Mouse (Mus musculus): ENCODE data around the gene Hoxb2. TPM values are rescaled to one million over a fixed set of nuclear protein-coding genes. Genes with fewer than 3 reads are reported as not detected.

Gene Hoxb2
- polyA plus RNA-seq, 1 experiment from 2014 or later: not detected

DNA sequence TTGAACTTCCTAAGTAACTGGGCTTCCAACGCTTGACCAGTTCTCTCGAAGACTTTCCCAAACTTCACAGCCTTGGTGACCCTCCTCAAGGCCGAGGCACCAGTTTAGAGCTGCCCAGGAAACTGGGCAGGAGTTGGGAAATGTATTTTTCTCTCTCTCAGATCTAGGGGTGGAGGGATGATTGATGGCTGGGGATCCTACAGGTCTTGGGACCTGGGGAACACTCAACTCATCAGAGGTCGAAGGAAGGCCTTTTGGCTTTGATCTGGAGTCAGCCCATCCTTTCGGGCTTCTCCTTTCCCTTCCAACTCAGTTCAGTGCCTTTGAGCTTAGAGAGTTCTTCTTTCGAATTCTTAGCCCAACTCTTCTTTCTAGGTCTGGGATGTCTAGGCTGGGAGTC is 16.8 kb downstream of the Hoxb2 start:
- Histone ChIP-seq H3K36me3 (ENCODE audit: control insufficient read depth, insufficient read depth, low read length) (no peaks in the 10 kb centered on the region), H3K9ac (ENCODE audit: low read length) (no peak overlapping the region), H3K4me1 (ENCODE audit: control insufficient read depth, insufficient read depth, low read length) (no peaks in the 10 kb centered on the region), H3K4me3 (ENCODE audit: low read depth, low read length) (no peak overlapping the region), H3K27ac (ENCODE audit: low read depth, low read length) (no peak overlapping the region), H3K4me2 (ENCODE audit: low read length) (no peak overlapping the region), H3K27me3 (replicated peaks; ENCODE audit: control insufficient read depth, insufficient read depth, low read length) (peaks cover 95% of the 10 kb centered on the region), H3K9me3 (replicated peaks; ENCODE audit: control insufficient read depth, low read length) (no peaks in the 10 kb centered on the region)
- WGBS: 8% methylated on average over 6 of the region's 6 CpGs
- DNase-seq (ENCODE audit: low spot score) (no peak), ATAC-seq (no peak)

DNA sequence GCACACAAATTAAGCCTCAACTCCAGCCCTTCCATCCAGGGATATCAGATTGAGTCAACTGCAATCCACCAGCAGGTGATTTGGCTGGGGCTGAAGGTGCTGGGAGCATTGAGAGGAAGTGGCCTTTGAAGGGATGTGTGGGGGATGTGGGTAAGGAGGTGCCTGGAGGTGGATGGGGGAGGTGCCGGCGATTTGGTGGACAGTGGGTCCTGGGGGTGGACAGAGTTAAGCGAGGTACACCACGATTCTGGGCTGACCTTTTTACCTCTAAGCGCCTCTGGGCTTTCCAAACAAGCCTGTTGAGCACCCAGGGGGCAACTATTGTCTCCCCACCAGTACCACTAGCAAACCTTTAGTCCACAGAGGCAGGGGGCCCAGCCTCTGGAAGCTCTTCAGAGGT is 18.4 kb downstream of the Hoxb2 start:
- DNase-seq (ENCODE audit: low spot score): no peak
- Histone ChIP-seq H3K4me1 (ENCODE audit: control insufficient read depth, insufficient read depth, low read length) (no peaks in the 10 kb centered on the region), H3K4me2 (ENCODE audit: low read length) (no peak overlapping the region), H3K4me3 (ENCODE audit: low read depth, low read length) (no peak overlapping the region), H3K36me3 (ENCODE audit: control insufficient read depth, insufficient read depth, low read length) (no peaks in the 10 kb centered on the region), H3K9me3 (replicated peaks; ENCODE audit: control insufficient read depth, low read length) (no peaks in the 10 kb centered on the region), H3K27me3 (replicated peaks; ENCODE audit: control insufficient read depth, insufficient read depth, low read length) (peaks cover 97% of the 10 kb centered on the region), H3K9ac (ENCODE audit: low read length) (no peak overlapping the region), H3K27ac (ENCODE audit: low read depth, low read length) (no peak overlapping the region)
- WGBS: 3% methylated on average over 5 of the region's 5 CpGs
- ATAC-seq: no peak

DNA sequence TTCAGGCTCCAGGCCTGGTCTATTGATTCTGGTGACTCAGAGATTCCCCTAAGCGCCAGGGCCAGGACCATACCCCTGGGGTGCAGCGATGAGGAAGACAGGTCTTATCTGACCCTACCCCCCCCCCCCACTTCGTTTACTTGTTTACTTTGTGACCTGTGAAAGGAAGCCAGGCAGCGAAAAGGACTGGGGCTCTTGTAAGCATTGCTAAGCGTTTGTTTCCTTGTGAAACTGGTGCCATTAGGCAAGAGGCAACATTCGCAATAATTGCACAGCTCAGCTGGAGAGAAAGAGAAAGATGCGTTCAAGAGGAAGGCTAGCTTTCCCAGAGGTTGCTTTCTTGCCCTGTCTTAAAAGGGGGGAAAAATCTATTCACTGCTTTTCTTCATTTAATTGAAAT is 18.8 kb downstream of the Hoxb2 start:
- ATAC-seq (no peak), DNase-seq (ENCODE audit: low spot score) (no peak)
- Histone ChIP-seq H3K4me2 (ENCODE audit: low read length) (no peak overlapping the region), H3K9ac (ENCODE audit: low read length) (no peak overlapping the region), H3K4me3 (ENCODE audit: low read depth, low read length) (no peak overlapping the region), H3K4me1 (ENCODE audit: control insufficient read depth, insufficient read depth, low read length) (no peaks in the 10 kb centered on the region), H3K27me3 (replicated peaks; ENCODE audit: control insufficient read depth, insufficient read depth, low read length) (peaks cover 97% of the 10 kb centered on the region), H3K27ac (ENCODE audit: low read depth, low read length) (no peak overlapping the region), H3K9me3 (replicated peaks; ENCODE audit: control insufficient read depth, low read length) (no peaks in the 10 kb centered on the region), H3K36me3 (ENCODE audit: control insufficient read depth, insufficient read depth, low read length) (no peaks in the 10 kb centered on the region)
- WGBS: 6% methylated on average over 7 of the region's 7 CpGs

DNA sequence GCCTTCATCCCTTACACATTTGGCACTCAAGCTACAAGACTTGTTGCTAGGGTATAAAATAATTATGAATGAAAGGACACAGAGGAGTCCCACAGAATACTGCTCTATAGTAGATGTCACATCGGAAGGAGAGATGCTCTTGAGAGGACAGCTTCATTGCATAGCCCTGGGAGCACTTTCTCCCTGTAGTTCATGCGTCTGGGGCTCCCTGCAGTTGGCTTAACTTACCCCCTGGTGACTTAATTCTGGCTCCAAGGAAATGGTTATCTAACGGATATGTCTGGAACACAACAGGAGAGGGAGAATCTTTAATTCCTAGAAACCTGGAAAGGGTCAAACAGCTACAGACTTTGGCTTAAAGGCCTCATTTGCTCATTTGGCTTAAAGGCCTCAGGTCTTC is 21.4 kb downstream of the Hoxb2 start:
- peaks cover 95% of the 10 kb centered on the region for H3K27me3 ChIP-seq (replicated peaks; ENCODE audit: control insufficient read depth, insufficient read depth, low read length)
- H3K27ac ChIP-seq (ENCODE audit: low read depth, low read length): no peak overlapping the region
- no peak overlapping the region for H3K4me3 ChIP-seq (ENCODE audit: low read depth, low read length)
- WGBS: 8% methylated on average over 3 of the region's 3 CpGs
- H3K36me3 ChIP-seq (ENCODE audit: control insufficient read depth, insufficient read depth, low read length): no peaks in the 10 kb centered on the region
- ATAC-seq (no peak), DNase-seq (ENCODE audit: low spot score) (no peak)
- H3K9me3 ChIP-seq (replicated peaks; ENCODE audit: control insufficient read depth, low read length): no peaks in the 10 kb centered on the region
- no peak overlapping the region for H3K4me2 ChIP-seq (ENCODE audit: low read length)
- no peak overlapping the region for H3K9ac ChIP-seq (ENCODE audit: low read length)
- H3K4me1 ChIP-seq (ENCODE audit: control insufficient read depth, insufficient read depth, low read length): no peaks in the 10 kb centered on the region

DNA sequence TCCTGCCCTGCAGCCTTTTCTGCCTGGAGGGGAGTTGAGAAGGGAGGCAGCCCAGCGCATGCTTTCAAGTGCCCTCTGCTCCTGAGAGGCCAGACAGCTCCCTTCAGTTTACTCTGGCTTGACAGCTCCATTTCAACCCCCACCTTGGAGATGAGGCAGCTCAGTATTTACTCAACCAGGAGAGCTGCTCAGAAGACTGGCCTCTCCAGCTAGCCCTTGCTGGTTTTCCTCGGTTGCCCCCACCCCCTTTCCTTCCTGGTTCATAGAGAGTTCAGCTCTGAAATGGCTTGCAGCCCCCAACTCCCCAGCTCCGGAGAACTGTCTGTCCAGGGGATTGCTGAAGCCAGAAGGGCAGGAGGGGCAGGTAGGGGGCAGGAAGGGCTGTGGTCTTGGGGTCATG is 22.2 kb downstream of the Hoxb2 start:
- H3K27me3 ChIP-seq (replicated peaks; ENCODE audit: control insufficient read depth, insufficient read depth, low read length): peaks cover 93% of the 10 kb centered on the region
- H3K9me3 ChIP-seq (replicated peaks; ENCODE audit: control insufficient read depth, low read length): no peaks in the 10 kb centered on the region
- H3K36me3 ChIP-seq (ENCODE audit: control insufficient read depth, insufficient read depth, low read length): no peaks in the 10 kb centered on the region
- no peak for ATAC-seq
- no peak overlapping the region for H3K4me3 ChIP-seq (ENCODE audit: low read depth, low read length)
- 5% methylated on average over 3 of the region's 3 CpGs for WGBS
- no peak for DNase-seq (ENCODE audit: low spot score)
- H3K9ac ChIP-seq (ENCODE audit: low read length): no peak overlapping the region
- H3K4me2 ChIP-seq (ENCODE audit: low read length): no peak overlapping the region
- no peaks in the 10 kb centered on the region for H3K4me1 ChIP-seq (ENCODE audit: control insufficient read depth, insufficient read depth, low read length)
- H3K27ac ChIP-seq (ENCODE audit: low read depth, low read length): no peak overlapping the region

DNA sequence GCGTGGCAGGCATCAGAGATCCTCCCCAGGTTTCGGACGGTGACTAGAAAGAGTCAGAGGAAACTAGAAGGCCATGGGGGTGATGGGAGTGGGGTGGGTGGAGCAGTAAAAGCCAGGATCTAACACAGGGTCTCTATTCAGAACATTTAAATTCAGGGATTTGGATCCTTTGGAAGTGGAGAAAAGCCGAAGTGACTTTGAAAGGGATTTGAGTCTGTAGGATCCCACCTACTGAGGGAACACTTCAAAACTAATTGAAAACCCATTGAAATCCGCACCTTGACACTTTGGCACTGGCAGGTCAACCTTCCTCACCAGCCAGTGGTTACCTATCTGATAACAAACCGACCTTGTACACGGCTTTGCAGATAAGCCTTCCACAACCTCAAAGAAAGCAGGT is 24.5 kb downstream of the Hoxb2 start:
- DNase-seq (ENCODE audit: low spot score) (no peak), ATAC-seq (no peak)
- Histone ChIP-seq H3K9ac (ENCODE audit: low read length) (no peak overlapping the region), H3K27ac (ENCODE audit: low read depth, low read length) (no peak overlapping the region), H3K27me3 (replicated peaks; ENCODE audit: control insufficient read depth, insufficient read depth, low read length) (peaks cover 75% of the 10 kb centered on the region), H3K4me1 (ENCODE audit: control insufficient read depth, insufficient read depth, low read length) (no peaks in the 10 kb centered on the region), H3K4me3 (ENCODE audit: low read depth, low read length) (no peak overlapping the region), H3K9me3 (replicated peaks; ENCODE audit: control insufficient read depth, low read length) (no peaks in the 10 kb centered on the region), H3K4me2 (ENCODE audit: low read length) (no peak overlapping the region), H3K36me3 (ENCODE audit: control insufficient read depth, insufficient read depth, low read length) (no peaks in the 10 kb centered on the region)
- WGBS: 2% methylated on average over 7 of the region's 7 CpGs

DNA sequence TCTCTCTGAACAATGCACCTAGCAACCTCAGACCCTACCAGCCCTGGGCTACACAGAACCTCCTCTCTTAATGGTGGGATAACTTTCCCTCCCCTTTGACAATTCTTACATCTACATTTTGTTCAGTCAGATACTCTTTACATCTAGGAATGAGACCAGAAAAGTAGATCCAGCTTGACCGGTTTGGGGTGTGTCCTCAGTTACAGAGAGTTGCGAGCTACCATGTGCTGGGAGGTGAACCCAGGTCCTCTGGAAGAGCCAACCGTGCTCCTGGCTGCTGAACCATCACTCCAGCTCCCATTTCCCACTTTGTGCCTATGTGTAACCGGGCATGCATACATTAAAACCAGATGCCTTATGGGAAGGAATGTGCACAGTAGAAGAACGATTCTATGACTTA is 33.1 kb downstream of the Hoxb2 start:
- WGBS: 72% methylated on average over 5 of the region's 5 CpGs
- no peak for DNase-seq (ENCODE audit: low spot score)
- Histone ChIP-seq H3K4me3 (ENCODE audit: low read depth, low read length) (no peak overlapping the region), H3K27ac (ENCODE audit: low read depth, low read length) (no peak overlapping the region), H3K27me3 (replicated peaks; ENCODE audit: control insufficient read depth, insufficient read depth, low read length) (peaks cover 9% of the 10 kb centered on the region; the same call in 1 of the 2 replicates), H3K4me1 (ENCODE audit: control insufficient read depth, insufficient read depth, low read length) (no peaks in the 10 kb centered on the region), H3K36me3 (ENCODE audit: control insufficient read depth, insufficient read depth, low read length) (no peaks in the 10 kb centered on the region), H3K4me2 (ENCODE audit: low read length) (no peak overlapping the region), H3K9ac (ENCODE audit: low read length) (no peak overlapping the region), H3K9me3 (replicated peaks; ENCODE audit: control insufficient read depth, low read length) (no peaks in the 10 kb centered on the region)
- ATAC-seq: no peak

DNA sequence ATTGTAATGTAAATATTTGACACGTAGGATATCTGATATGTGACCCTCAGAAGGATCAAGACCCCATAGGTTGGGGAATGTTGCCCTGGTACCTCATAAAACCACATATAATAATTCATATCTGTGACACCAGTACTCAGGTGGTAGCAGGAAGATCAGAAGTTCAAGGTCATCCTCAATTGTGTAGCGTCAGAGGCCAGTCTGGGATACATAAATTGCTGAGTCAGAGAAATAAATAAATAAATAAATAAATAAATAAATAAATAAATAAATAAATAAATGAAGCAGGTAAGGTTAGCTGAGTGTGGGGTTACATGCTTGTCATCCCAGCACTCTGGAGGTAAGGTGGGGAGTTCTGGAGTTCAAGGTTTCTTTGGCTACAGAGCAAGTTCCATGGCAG is 37.3 kb downstream of the Hoxb2 start:
- Histone ChIP-seq H3K27me3 (replicated peaks; ENCODE audit: control insufficient read depth, insufficient read depth, low read length) (no peaks in the 10 kb centered on the region), H3K27ac (ENCODE audit: low read depth, low read length) (no peak overlapping the region), H3K9ac (ENCODE audit: low read length) (no peak overlapping the region), H3K4me1 (ENCODE audit: control insufficient read depth, insufficient read depth, low read length) (no peaks in the 10 kb centered on the region), H3K4me2 (ENCODE audit: low read length) (no peak overlapping the region), H3K36me3 (ENCODE audit: control insufficient read depth, insufficient read depth, low read length) (no peaks in the 10 kb centered on the region), H3K9me3 (replicated peaks; ENCODE audit: control insufficient read depth, low read length) (no peaks in the 10 kb centered on the region), H3K4me3 (ENCODE audit: low read depth, low read length) (no peak overlapping the region)
- ATAC-seq (no peak), DNase-seq (ENCODE audit: low spot score) (no peak)
- WGBS: 81% methylated on average over 2 of the region's 2 CpGs

DNA sequence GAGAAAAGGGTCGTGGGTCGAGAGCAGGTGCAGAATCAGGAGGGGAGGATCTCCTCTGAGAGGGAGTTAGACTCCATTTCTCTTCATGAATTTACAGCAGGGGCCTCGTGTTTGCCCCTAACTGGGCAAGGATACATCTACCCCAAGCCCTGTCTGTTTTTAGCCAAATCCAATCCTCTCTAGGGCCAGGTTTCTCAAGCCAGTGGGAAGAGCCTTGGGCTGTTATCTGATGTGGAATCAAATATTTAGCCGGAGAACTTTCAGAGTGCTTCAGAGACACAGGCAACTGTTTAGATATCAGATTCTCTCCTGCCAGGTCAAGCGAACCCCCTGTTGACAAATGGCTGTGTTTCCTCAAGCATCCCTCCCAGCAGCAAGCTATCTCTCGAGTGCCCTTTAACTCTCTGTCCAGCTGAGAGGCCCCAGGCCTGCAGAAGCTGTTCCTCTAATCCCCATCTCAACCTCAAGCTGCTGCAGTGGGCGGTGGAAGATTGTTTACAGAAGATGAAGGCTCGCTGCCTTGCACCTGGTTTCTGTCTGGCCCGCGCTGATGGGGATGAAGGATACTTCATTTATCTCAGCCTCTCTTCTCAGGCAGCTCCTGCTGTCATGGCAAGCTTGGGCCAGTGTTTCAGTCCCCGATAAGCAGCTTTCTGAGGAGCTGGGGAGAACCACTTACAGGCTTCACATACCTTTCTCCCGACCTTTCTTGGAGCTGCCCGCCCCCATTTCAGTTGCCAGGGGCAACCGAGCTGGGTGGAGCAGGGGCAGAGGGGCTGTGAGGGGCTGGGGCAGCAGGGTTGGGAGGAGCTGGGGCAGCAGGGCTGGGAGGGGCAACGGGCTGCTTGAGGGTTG is 46.7 kb downstream of the Hoxb2 start:
- Histone ChIP-seq H3K4me1 (ENCODE audit: control insufficient read depth, insufficient read depth, low read length) (no peaks in the 10 kb centered on the region), H3K9me3 (replicated peaks; ENCODE audit: control insufficient read depth, low read length) (no peaks in the 10 kb centered on the region), H3K4me3 (ENCODE audit: low read depth, low read length) (no peak overlapping the region), H3K27me3 (replicated peaks; ENCODE audit: control insufficient read depth, insufficient read depth, low read length) (no peaks in the 10 kb centered on the region), H3K4me2 (ENCODE audit: low read length) (no peak overlapping the region), H3K9ac (ENCODE audit: low read length) (no peak overlapping the region), H3K36me3 (ENCODE audit: control insufficient read depth, insufficient read depth, low read length) (no peaks in the 10 kb centered on the region), H3K27ac (ENCODE audit: low read depth, low read length) (no peak overlapping the region)
- DNase-seq (ENCODE audit: low spot score) (no peak), ATAC-seq (no peak)
- 15% methylated on average over 15 of the region's 15 CpGs for WGBS

Measured in forebrain, embryonic 14.5 days (tissue).